Mouse (Mus musculus): ENCODE measurements around the gene Lancl1.

- no peak for TF ChIP-seq POLR2A (IDR thresholded peaks at IDR 0.05; ENCODE audit: extremely low read depth, insufficient read depth, low read length)
- no peak for TF ChIP-seq CTCF (IDR thresholded peaks at IDR 0.05; ENCODE audit: low read depth, low read length)
These were observed 411 bp upstream of the Lancl1 start for GRCm38 (mm10) chr1:67039083-67039482.
